Mouse (Mus musculus): ENCODE data around the gene Med13l. TPM values are rescaled to one million over a fixed set of nuclear protein-coding genes. Genes with fewer than 3 reads are reported as not detected.

Gene Med13l
- 14.9 and 15.3 TPM in 2 replicates for polyA plus RNA-seq (2015; fragmentation: Nextera tagmentation; extraction: Ambion mirVana)

DNA sequence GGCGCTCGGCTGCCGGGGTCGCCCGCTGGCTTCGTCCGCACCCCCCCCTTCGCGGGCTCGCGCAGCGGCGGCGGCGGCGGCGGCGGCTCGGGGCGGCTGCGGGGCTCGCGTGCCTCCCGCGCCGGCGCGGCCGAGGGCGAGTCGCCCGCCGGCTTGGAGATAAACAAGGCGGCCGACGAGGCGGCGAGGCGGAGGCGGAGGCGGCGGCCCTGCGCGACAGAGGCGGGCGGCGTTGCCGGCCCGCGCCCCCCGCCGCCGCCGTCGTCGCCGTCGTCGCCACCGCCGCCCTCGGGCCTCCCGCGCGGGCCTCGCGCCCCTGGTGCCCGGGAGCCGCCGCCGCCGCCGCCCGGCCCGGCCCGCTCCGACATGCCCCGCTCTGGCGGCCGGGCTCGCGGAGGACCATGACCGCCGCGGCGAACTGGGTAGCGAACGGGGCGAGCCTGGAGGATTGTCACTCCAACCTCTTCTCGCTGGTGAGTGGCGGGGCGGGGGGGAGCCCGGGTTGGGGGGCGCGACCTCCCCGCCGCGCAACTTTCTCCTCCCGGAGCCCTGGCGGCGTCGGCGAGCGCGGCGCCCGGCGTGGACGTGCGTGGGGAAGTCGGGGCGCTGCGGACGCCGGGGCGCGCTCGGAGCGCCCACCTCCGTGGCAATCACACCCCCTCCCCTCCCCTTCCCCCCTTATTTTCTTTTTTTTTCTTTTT is at the start of gene Med13l:
Gene Med13l (plus strand): TSS at position 295 of the 701 bp plus-strand sequence.

